Mouse (Mus musculus): ENCODE data around the gene Amhr2. TPM values are rescaled to one million over a fixed set of nuclear protein-coding genes. Genes with fewer than 3 reads are reported as not detected.

Gene Amhr2
- polyA plus RNA-seq, 1 experiment from 2014 or later: 0.97 TPM

- DNase-seq (ENCODE audit: low spot score) (no peak), ATAC-seq (replicated peaks; ENCODE audit: low FRiP score, low TSS enrichment, low read depth) (no peak)
- 49% methylated on average over 5 of the region's 5 CpGs for WGBS
- Histone ChIP-seq H3K9ac (ENCODE audit: low read length) (no peak overlapping the region), H3K27me3 (replicated peaks; ENCODE audit: control insufficient read depth, insufficient read depth, low read length) (no peaks in the 10 kb centered on the region), H3K4me3 (ENCODE audit: low read depth, low read length) (peak overlapping the region; percentile 39), H3K27ac (ENCODE audit: low read depth) (no peak overlapping the region), H3K36me3 (ENCODE audit: control insufficient read depth, insufficient read depth, low read length) (no peaks in the 10 kb centered on the region), H3K4me1 (replicated peaks; ENCODE audit: control insufficient read depth, insufficient read depth, low read length) (no peaks in the 10 kb centered on the region; the same call in 1 of the 2 replicates), H3K9me3 (ENCODE audit: control insufficient read depth, low read length) (no peaks in the 10 kb centered on the region), H3K4me2 (ENCODE audit: low read length) (peak overlapping the region; percentile 53)
Measured at GRCm38 (mm10) chr15:102459847-102460246, 14.7 kb downstream of the Amhr2 start.

GRCm38 (mm10) chr15:102460409-102460808 is 15.2 kb downstream of the Amhr2 start:
- Histone ChIP-seq H3K27ac (ENCODE audit: low read depth) (no peak overlapping the region), H3K9me3 (ENCODE audit: control insufficient read depth, low read length) (no peaks in the 10 kb centered on the region)

GRCm38 (mm10) chr15:102460971-102461370 is 15.8 kb downstream of the Amhr2 start:
- ATAC-seq (replicated peaks; ENCODE audit: low FRiP score, low TSS enrichment, low read depth) (no peak), DNase-seq (ENCODE audit: low spot score) (no peak)
- Histone ChIP-seq H3K9me3 (ENCODE audit: control insufficient read depth, low read length) (no peaks in the 10 kb centered on the region), H3K4me2 (ENCODE audit: low read length) (0 out of 2 replicates have a peak overlapping the region, but pooled peaks have one; percentile 53), H3K4me1 (replicated peaks; ENCODE audit: control insufficient read depth, insufficient read depth, low read length) (no peaks in the 10 kb centered on the region; the same call in 1 of the 2 replicates), H3K27ac (ENCODE audit: low read depth) (no peak overlapping the region), H3K27me3 (replicated peaks; ENCODE audit: control insufficient read depth, insufficient read depth, low read length) (no peaks in the 10 kb centered on the region), H3K4me3 (ENCODE audit: low read depth, low read length) (no peak overlapping the region), H3K36me3 (ENCODE audit: control insufficient read depth, insufficient read depth, low read length) (no peaks in the 10 kb centered on the region), H3K9ac (ENCODE audit: low read length) (no peak overlapping the region)
- WGBS: 63% methylated on average over 4 of the region's 4 CpGs

More at GRCm38 (mm10) chr15:102460409-102460808, 15.2 kb downstream of the Amhr2 start:
- Histone ChIP-seq H3K4me2 (ENCODE audit: low read length) (peak overlapping the region; percentile 53; the same call in 1 of the 2 replicates), H3K27me3 (replicated peaks; ENCODE audit: control insufficient read depth, insufficient read depth, low read length) (no peaks in the 10 kb centered on the region), H3K9ac (ENCODE audit: low read length) (no peak overlapping the region), H3K36me3 (ENCODE audit: control insufficient read depth, insufficient read depth, low read length) (no peaks in the 10 kb centered on the region), H3K4me1 (replicated peaks; ENCODE audit: control insufficient read depth, insufficient read depth, low read length) (no peaks in the 10 kb centered on the region; the same call in 1 of the 2 replicates), H3K4me3 (ENCODE audit: low read depth, low read length) (no peak overlapping the region)
- ATAC-seq (replicated peaks; ENCODE audit: low FRiP score, low TSS enrichment, low read depth) (no peak), DNase-seq (ENCODE audit: low spot score) (no peak)
- 85% methylated on average over 12 of the region's 12 CpGs for WGBS

GRCm38 (mm10) chr15:102461430-102462075 is 16.4 kb downstream of the Amhr2 start:
- ATAC-seq (replicated peaks; ENCODE audit: low FRiP score, low TSS enrichment, low read depth) (no peak), DNase-seq (ENCODE audit: low spot score) (no peak)
- no peaks in the 10 kb centered on the region for H3K9me3 ChIP-seq (ENCODE audit: control insufficient read depth, low read length)
- no peaks in the 10 kb centered on the region for H3K36me3 ChIP-seq (ENCODE audit: control insufficient read depth, insufficient read depth, low read length)
- H3K4me3 ChIP-seq (ENCODE audit: low read depth, low read length): no peak overlapping the region
- H3K9ac ChIP-seq (ENCODE audit: low read length): no peak overlapping the region
- H3K27me3 ChIP-seq (replicated peaks; ENCODE audit: control insufficient read depth, insufficient read depth, low read length): no peaks in the 10 kb centered on the region
- H3K27ac ChIP-seq (ENCODE audit: low read depth): no peak overlapping the region
- WGBS: 77% methylated on average over 9 of the region's 9 CpGs
- H3K4me2 ChIP-seq (ENCODE audit: low read length): no peak overlapping the region
- no peaks in the 10 kb centered on the region; the same call in 1 of the 2 replicates for H3K4me1 ChIP-seq (replicated peaks; ENCODE audit: control insufficient read depth, insufficient read depth, low read length)

- Histone ChIP-seq H3K27me3 (replicated peaks; ENCODE audit: control insufficient read depth, insufficient read depth, low read length) (no peaks in the 10 kb centered on the region), H3K36me3 (ENCODE audit: control insufficient read depth, insufficient read depth, low read length) (no peaks in the 10 kb centered on the region), H3K4me1 (replicated peaks; ENCODE audit: control insufficient read depth, insufficient read depth, low read length) (no peaks in the 10 kb centered on the region; the same call in 1 of the 2 replicates), H3K4me3 (ENCODE audit: low read depth, low read length) (no peak overlapping the region), H3K9ac (ENCODE audit: low read length) (no peak overlapping the region), H3K9me3 (ENCODE audit: control insufficient read depth, low read length) (no peaks in the 10 kb centered on the region), H3K27ac (ENCODE audit: low read depth) (no peak overlapping the region), H3K4me2 (ENCODE audit: low read length) (no peak overlapping the region)
- ATAC-seq (replicated peaks; ENCODE audit: low FRiP score, low TSS enrichment, low read depth): no peak
- no peak for DNase-seq (ENCODE audit: low spot score)
Measured at GRCm38 (mm10) chr15:102463666-102464065, 18.5 kb downstream of the Amhr2 start.

- Histone ChIP-seq H3K4me3 (ENCODE audit: low read depth, low read length) (no peak overlapping the region), H3K9me3 (ENCODE audit: control insufficient read depth, low read length) (no peaks in the 10 kb centered on the region), H3K4me2 (ENCODE audit: low read length) (no peak overlapping the region), H3K27me3 (replicated peaks; ENCODE audit: control insufficient read depth, insufficient read depth, low read length) (no peaks in the 10 kb centered on the region), H3K9ac (ENCODE audit: low read length) (no peak overlapping the region), H3K27ac (ENCODE audit: low read depth) (no peak overlapping the region), H3K4me1 (replicated peaks; ENCODE audit: control insufficient read depth, insufficient read depth, low read length) (peaks cover 11% of the 10 kb centered on the region; the same call in 1 of the 2 replicates), H3K36me3 (ENCODE audit: control insufficient read depth, insufficient read depth, low read length) (peaks cover 8% of the 10 kb centered on the region; the same call in 1 of the 2 replicates)
- no peak for DNase-seq (ENCODE audit: low spot score)
- 92% methylated on average over 9 of the region's 9 CpGs for WGBS
- no peak for ATAC-seq (replicated peaks; ENCODE audit: low FRiP score, low TSS enrichment, low read depth)
Measured at GRCm38 (mm10) chr15:102468675-102469370, 23.7 kb downstream of the Amhr2 start.

- peak within 1 kb of the TSS; percentile 97 for H3K9ac ChIP-seq (ENCODE audit: low read length)
- H3K4me3 ChIP-seq (ENCODE audit: low read depth, low read length): peak within 1 kb of the TSS; percentile 87
- peaks cover 11% of the 10 kb centered on the region; the same call in 1 of the 2 replicates for H3K4me1 ChIP-seq (replicated peaks; ENCODE audit: control insufficient read depth, insufficient read depth, low read length)
- H3K27ac ChIP-seq (ENCODE audit: low read depth): peak within 1 kb of the TSS; percentile 98
- peak within 1 kb of the TSS; percentile 85 for H3K4me2 ChIP-seq (ENCODE audit: low read length)
- ATAC-seq (replicated peaks; ENCODE audit: low FRiP score, low TSS enrichment, low read depth) (peak; percentile 99), DNase-seq (ENCODE audit: low spot score) (peak; percentile 93)
- peaks cover 22% of the 10 kb centered on the region for H3K36me3 ChIP-seq (ENCODE audit: control insufficient read depth, insufficient read depth, low read length)
- WGBS: under 1% methylated on average over 36 of the region's 40 CpGs
- no peaks in the 10 kb centered on the region for H3K27me3 ChIP-seq (replicated peaks; ENCODE audit: control insufficient read depth, insufficient read depth, low read length)
- no peaks in the 10 kb centered on the region for H3K9me3 ChIP-seq (ENCODE audit: control insufficient read depth, low read length)
Measured at GRCm38 (mm10) chr15:102470183-102470604, 25.0 kb downstream of the Amhr2 start, which contains the start of gene Pcbp2. Gene Pcbp2 (plus strand): TSS chr15:102470539.

- peak; percentile 95 for DNase-seq (ENCODE audit: low spot score)
- no peaks in the 10 kb centered on the region for H3K27me3 ChIP-seq (replicated peaks; ENCODE audit: control insufficient read depth, insufficient read depth, low read length)
- H3K27ac ChIP-seq (ENCODE audit: low read depth): peak overlapping the region; percentile 98
- no peaks in the 10 kb centered on the region for H3K9me3 ChIP-seq (ENCODE audit: control insufficient read depth, low read length)
- WGBS: under 1% methylated on average over 40 of the region's 67 CpGs
- peak overlapping the region; percentile 97 for H3K9ac ChIP-seq (ENCODE audit: low read length)
- H3K4me3 ChIP-seq (ENCODE audit: low read depth, low read length): peak overlapping the region; percentile 87
- H3K4me1 ChIP-seq (replicated peaks; ENCODE audit: control insufficient read depth, insufficient read depth, low read length): peaks cover 11% of the 10 kb centered on the region; the same call in 1 of the 2 replicates
- peak overlapping the region; percentile 85 for H3K4me2 ChIP-seq (ENCODE audit: low read length)
- peaks cover 27% of the 10 kb centered on the region for H3K36me3 ChIP-seq (ENCODE audit: control insufficient read depth, insufficient read depth, low read length)
- peak; percentile 73 for ATAC-seq (replicated peaks; ENCODE audit: low FRiP score, low TSS enrichment, low read depth)
Measured at GRCm38 (mm10) chr15:102470605-102471294, 25.6 kb downstream of the Amhr2 start.
